Mouse (Mus musculus): ENCODE measurements around the gene Ptms. TPM values are rescaled to one million over a fixed set of nuclear protein-coding genes. Genes with fewer than 3 reads are reported as not detected.
A peak's percentile ranks its signal among the peaks of the same experiment; 100 is the strongest.

Ptms gene
- 533 and 563 TPM in 2 replicates for polyA plus RNA-seq (2015; fragmentation: Nextera tagmentation; extraction: Ambion mirVana)

DNA sequence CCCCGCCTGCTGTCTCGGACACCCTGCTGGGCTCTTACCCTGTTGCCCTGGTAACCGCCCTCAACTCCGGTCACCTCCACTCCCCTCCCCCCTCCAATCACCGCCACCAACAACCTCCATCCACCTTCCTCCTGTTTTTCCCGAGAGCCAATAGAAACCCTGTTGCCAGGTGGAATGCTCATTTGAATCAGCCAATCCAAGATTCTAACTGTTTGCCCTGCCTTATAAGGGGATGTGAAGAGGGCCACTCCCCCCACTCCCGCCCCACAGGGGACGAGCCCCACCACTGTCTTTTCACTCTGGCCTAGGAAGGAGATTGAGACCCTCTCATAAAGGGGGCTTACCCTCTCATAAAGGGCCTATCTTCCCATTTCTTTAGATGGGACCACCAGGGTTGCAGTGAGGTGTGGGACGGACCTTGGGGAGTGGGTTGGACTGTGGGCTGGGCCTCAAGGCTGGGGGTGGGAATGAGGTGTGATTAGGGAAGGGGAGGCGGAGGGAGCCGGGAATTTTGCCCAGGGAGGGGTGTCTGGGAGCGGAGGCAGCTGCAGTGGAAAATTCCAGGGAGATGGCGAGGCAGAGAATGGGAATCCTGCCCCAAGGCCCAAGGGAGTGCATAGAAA is at the start of gene Ptms:
Gene Ptms, minus strand, starts transcription at position 409 of the 623 bp plus-strand sequence.
- 3% methylated on average over 12 of the region's 13 CpGs for WGBS
- ATAC-seq (peak; percentile 76), DNase-seq (ENCODE audit: low spot score) (peak; percentile 99)
- H3K27ac ChIP-seq (ENCODE audit: low read length): peak within 1 kb of the TSS; percentile 100
- H3K36me3 ChIP-seq (ENCODE audit: insufficient read depth, low read length): no peaks in the 10 kb centered on the region
- no peaks in the 10 kb centered on the region for H3K9me3 ChIP-seq (ENCODE audit: low read length)
- H3K4me2 ChIP-seq (replicated peaks; ENCODE audit: low read depth, low read length): peak within 1 kb of the TSS; percentile 44
- H3K9ac ChIP-seq (replicated peaks; ENCODE audit: low read depth): peak within 1 kb of the TSS; percentile 5
- H3K4me1 ChIP-seq (ENCODE audit: insufficient read depth, low read depth, low read length): peaks cover 27% of the 10 kb centered on the region; the same call in 1 of the 2 replicates
- H3K4me3 ChIP-seq (ENCODE audit: low read depth, low read length): peak within 1 kb of the TSS; percentile 18
- H3K27me3 ChIP-seq (replicated peaks; ENCODE audit: insufficient read depth, low read length): no peaks in the 10 kb centered on the region
- TF ChIP-seq EP300 (IDR thresholded peaks at IDR 0.05) (peak; percentile 84), CTCF (IDR thresholded peaks at IDR 0.05) (no peak)

DNA sequence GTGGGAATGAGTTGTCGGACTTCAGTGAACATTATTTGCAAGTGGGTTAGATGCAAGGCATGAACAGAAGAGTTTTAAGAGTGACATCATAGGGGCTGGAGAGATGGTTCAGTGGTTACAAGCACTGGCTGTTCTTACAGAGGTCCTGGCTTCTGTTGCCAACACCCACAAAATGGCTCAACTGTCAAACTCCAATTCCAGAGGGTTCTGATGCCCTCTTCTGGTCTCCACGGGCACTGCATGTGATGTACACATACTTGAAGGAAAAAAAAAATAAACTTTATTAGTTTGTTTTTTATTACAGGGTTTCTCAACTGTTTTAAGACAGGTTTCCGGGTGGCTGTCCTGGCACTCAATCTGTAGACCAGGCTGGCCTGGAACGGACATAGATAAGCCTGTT is 47.9 kb upstream of the Ptms start:
- H3K27ac ChIP-seq (ENCODE audit: low read length): no peak overlapping the region
- H3K9ac ChIP-seq (replicated peaks; ENCODE audit: low read depth): no peak overlapping the region
- H3K4me3 ChIP-seq (ENCODE audit: low read depth, low read length): no peak overlapping the region
- DNase-seq (ENCODE audit: low spot score) (peak; percentile 47), ATAC-seq (no peak)
- no peak overlapping the region for H3K4me2 ChIP-seq (replicated peaks; ENCODE audit: low read depth, low read length)
- no peaks in the 10 kb centered on the region for H3K36me3 ChIP-seq (ENCODE audit: insufficient read depth, low read length)
- TF ChIP-seq EP300 (IDR thresholded peaks at IDR 0.05) (no peak), CTCF (IDR thresholded peaks at IDR 0.05) (peak; percentile 67)
- no peaks in the 10 kb centered on the region for H3K27me3 ChIP-seq (replicated peaks; ENCODE audit: insufficient read depth, low read length)
- WGBS: 56% methylated on average over 4 of the region's 4 CpGs
- H3K4me1 ChIP-seq (ENCODE audit: insufficient read depth, low read depth, low read length): peaks cover 5% of the 10 kb centered on the region
- H3K9me3 ChIP-seq (ENCODE audit: low read length): no peaks in the 10 kb centered on the region

DNA sequence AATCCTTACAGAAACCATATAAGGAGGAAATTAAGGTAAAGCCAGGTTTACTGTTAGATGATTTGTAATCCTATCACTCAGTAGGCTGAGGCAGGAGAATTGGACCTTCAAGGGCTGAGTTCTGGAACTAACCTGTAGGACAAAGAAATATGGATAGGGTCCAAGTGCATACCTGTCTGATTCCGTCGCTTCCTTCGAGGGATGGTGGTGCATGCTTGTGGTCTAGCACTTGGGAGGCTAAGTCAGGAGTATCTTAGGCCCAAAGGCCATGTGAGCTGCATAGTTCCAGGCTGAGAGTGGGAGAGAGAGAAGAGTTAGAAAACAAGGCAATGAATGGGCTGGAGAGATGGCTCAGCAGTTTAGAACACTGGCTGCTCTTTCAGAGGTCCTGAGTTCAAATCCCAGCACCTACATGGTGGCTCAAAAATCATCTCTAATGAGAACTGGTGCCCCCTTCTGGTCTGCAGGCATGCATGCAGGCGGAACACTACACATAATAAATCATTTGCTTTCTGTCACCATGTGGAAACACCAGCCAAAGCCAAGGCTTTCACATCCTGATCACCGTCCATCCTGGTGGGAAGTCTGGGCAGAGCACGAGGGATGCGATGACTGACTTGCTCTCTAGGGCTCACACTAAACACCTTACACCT is 46.7 kb upstream of the Ptms start:
- Histone ChIP-seq H3K9me3 (ENCODE audit: low read length) (no peaks in the 10 kb centered on the region), H3K4me3 (ENCODE audit: low read depth, low read length) (no peak overlapping the region), H3K4me2 (replicated peaks; ENCODE audit: low read depth, low read length) (no peak overlapping the region), H3K36me3 (ENCODE audit: insufficient read depth, low read length) (no peaks in the 10 kb centered on the region), H3K27ac (ENCODE audit: low read length) (no peak overlapping the region), H3K9ac (replicated peaks; ENCODE audit: low read depth) (no peak overlapping the region), H3K4me1 (ENCODE audit: insufficient read depth, low read depth, low read length) (peaks cover 5% of the 10 kb centered on the region), H3K27me3 (replicated peaks; ENCODE audit: insufficient read depth, low read length) (no peaks in the 10 kb centered on the region)
- TF ChIP-seq EP300 (IDR thresholded peaks at IDR 0.05) (no peak), CTCF (IDR thresholded peaks at IDR 0.05) (peak; percentile 57)
- ATAC-seq (no peak), DNase-seq (ENCODE audit: low spot score) (no peak)
- WGBS: 88% methylated on average over 7 of the region's 7 CpGs

DNA sequence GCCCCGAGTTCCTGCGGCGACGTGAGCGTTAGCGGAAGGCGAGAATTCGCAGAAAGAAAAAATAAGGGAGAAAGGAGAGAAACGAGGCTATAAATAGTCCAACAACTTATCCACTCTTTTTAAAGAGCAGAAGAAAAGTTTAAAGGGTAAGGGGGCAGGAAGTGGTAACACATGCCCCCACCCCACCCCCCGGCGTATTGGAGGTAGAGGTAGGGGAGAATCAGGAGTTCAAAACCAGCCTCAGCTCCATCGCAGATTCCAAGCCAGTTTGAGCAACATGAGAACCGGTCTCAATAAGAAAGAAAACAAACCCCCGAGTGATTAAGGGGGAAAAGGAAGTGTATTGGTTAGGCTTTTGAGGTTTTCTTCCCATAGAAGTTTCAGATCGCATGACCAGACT is 45.8 kb upstream of the Ptms start:
- H3K4me3 ChIP-seq (ENCODE audit: low read depth, low read length): peak overlapping the region; percentile 84

DNA sequence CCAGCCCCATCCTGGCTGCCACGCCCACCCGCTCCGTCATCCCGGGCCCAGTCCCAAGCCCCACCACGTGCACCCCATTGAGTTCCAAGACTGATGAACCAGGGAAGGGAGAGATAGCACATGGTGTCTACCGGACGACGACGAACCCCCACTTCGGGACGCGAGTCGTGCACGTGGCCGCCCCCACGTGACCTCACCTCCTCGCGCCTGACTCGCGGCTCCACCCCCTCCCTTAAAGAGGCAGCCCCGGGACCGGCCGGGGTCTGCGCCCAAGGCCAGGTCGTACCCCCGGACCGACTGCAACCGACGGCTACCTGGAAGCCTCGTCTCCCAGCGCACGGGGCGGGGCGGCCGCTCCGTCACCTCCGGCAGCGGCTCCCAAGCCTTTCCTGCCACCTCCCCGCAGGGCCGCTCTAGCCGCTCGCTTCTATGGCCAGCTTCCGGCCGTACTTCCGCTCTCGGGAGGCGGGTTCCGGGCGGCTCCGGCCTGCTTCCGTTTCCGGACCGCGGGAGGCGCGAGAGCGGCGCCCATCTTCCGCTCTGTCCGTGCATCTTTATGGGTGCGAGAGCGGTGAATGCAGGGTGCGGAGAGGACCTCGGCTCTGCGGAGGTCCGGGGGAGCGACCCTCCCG is 45.3 kb upstream of the Ptms start, which contains the start of gene Cops7a:
Gene Cops7a, minus strand, starts transcription at position 451 of the 632 bp plus-strand sequence.
- under 1% methylated on average over 67 of the region's 68 CpGs for WGBS
- Histone ChIP-seq H3K27me3 (replicated peaks; ENCODE audit: insufficient read depth, low read length) (no peaks in the 10 kb centered on the region), H3K27ac (ENCODE audit: low read length) (peak within 1 kb of the TSS; percentile 89), H3K4me1 (ENCODE audit: insufficient read depth, low read depth, low read length) (peaks cover 5% of the 10 kb centered on the region), H3K9me3 (ENCODE audit: low read length) (no peaks in the 10 kb centered on the region), H3K4me2 (replicated peaks; ENCODE audit: low read depth, low read length) (peak within 1 kb of the TSS; percentile 82), H3K4me3 (ENCODE audit: low read depth, low read length) (peak within 1 kb of the TSS; percentile 84), H3K36me3 (ENCODE audit: insufficient read depth, low read length) (0 out of 2 replicates have a peak, but pooled peaks cover 8% of the 10 kb centered on the region), H3K9ac (replicated peaks; ENCODE audit: low read depth) (peak within 1 kb of the TSS; percentile 87)
- DNase-seq (ENCODE audit: low spot score) (peak; percentile 97), ATAC-seq (peak; percentile 97)
- TF ChIP-seq EP300 (IDR thresholded peaks at IDR 0.05) (no peak), CTCF (IDR thresholded peaks at IDR 0.05) (0 out of 2 replicates have a peak, but pooled peaks have one; percentile 12)

More for the DNA sequence above, 45.8 kb upstream of the Ptms start:
- no peaks in the 10 kb centered on the region for H3K9me3 ChIP-seq (ENCODE audit: low read length)
- H3K9ac ChIP-seq (replicated peaks; ENCODE audit: low read depth): peak overlapping the region; percentile 87
- DNase-seq (ENCODE audit: low spot score) (no peak), ATAC-seq (no peak)
- H3K27me3 ChIP-seq (replicated peaks; ENCODE audit: insufficient read depth, low read length): no peaks in the 10 kb centered on the region
- WGBS: 9% methylated on average over 15 of the region's 15 CpGs
- peak overlapping the region; percentile 82 for H3K4me2 ChIP-seq (replicated peaks; ENCODE audit: low read depth, low read length)
- peak overlapping the region; percentile 89 for H3K27ac ChIP-seq (ENCODE audit: low read length)
- 0 out of 2 replicates have a peak, but pooled peaks cover 2% of the 10 kb centered on the region for H3K36me3 ChIP-seq (ENCODE audit: insufficient read depth, low read length)
- peaks cover 5% of the 10 kb centered on the region for H3K4me1 ChIP-seq (ENCODE audit: insufficient read depth, low read depth, low read length)
- TF ChIP-seq EP300 (IDR thresholded peaks at IDR 0.05) (peak; percentile 10; the same call in 1 of the 2 replicates), CTCF (IDR thresholded peaks at IDR 0.05) (no peak)

DNA sequence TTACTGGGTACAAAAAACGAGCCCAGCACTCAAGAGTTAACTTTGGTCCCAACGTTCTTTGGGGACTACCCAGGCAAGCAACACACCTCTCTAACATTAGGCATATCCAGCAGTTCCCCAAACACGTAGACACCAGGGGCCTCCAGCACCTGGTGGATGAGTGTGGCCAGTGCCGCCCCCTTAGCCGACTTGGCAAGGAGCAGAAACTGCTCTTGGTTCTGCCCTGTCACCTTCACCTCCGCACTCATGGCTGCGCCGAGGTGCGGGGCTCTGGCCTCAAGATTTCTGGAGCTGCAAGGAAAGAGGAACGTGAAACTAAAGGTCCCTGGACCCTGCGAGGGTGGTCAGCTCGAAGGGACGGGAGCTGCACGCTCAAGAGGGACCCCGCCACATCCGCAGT is 44.7 kb upstream of the Ptms start:
- H3K9me3 ChIP-seq (ENCODE audit: low read length): no peaks in the 10 kb centered on the region
- H3K4me3 ChIP-seq (ENCODE audit: low read depth, low read length): peak overlapping the region; percentile 84
- ATAC-seq (peak; percentile 0; the same call in 1 of the 2 replicates), DNase-seq (ENCODE audit: low spot score) (peak; percentile 42)
- no peaks in the 10 kb centered on the region for H3K27me3 ChIP-seq (replicated peaks; ENCODE audit: insufficient read depth, low read length)
- H3K4me1 ChIP-seq (ENCODE audit: insufficient read depth, low read depth, low read length): peaks cover 5% of the 10 kb centered on the region
- TF ChIP-seq CTCF (IDR thresholded peaks at IDR 0.05): peak; percentile 8; the same call in 1 of the 2 replicates
- TF ChIP-seq EP300 (IDR thresholded peaks at IDR 0.05): no peak
- peak overlapping the region; percentile 89; the same call in 1 of the 2 replicates for H3K27ac ChIP-seq (ENCODE audit: low read length)
- H3K36me3 ChIP-seq (ENCODE audit: insufficient read depth, low read length): 0 out of 2 replicates have a peak, but pooled peaks cover 11% of the 10 kb centered on the region
- WGBS: 28% methylated on average over 16 of the region's 16 CpGs
- peak overlapping the region; percentile 82 for H3K4me2 ChIP-seq (replicated peaks; ENCODE audit: low read depth, low read length)
- H3K9ac ChIP-seq (replicated peaks; ENCODE audit: low read depth): peak overlapping the region; percentile 87

Data from lung, postnatal 0 days (tissue).